Mouse (Mus musculus) fibroblast of lung, adult 2 months (primary cell): ENCODE results near the gene Hspd1.
"Not testable (repeated sequence)": the region's sequence is repeated elsewhere in the genome, so short reads cannot be mapped to it uniquely, and the experiment has no call there.

ENCODE experiments used
- DNase-seq: peaks from one replicate; pipeline ENCODE4 v3.0.0-alpha.2; 2011; ENCODE audit warnings: low read depth

Hspd1 gene

DNA sequence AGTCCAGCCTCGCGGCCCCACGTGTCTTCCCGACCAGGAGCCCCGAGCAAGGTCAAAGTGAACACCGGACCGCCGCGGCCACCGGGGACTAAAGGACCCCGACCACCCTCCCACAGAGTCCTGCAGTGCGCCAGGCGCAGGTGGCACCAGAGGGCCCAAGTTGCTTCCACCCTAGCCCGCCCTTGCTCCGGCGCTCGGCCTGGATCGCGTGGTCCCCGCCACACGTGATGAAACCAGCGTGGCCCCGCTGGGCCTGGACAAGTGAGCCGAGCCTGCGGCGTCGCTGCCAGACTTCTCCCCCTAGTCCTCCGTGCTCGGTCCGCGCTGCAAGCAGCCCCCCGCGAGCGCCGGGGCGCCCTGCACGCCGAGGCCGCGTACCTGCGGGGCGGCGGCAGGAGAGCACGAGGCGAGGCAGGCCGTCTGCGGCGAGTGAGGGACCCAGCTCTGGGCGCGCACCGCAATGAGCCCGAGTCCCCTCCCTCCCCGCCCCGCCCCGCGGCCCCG is 590 bp downstream of the Hspd1 start:
- DNase-seq = peak; percentile 21

GRCm38 (mm10) chr1:55086868-55087400 is 1.1 kb downstream of the Hspd1 start:
- DNase-seq = no peak

- DNase-seq = no peak
Observed at GRCm38 (mm10) chr1:55085781-55086366, 2.2 kb downstream of the Hspd1 start.

DNA sequence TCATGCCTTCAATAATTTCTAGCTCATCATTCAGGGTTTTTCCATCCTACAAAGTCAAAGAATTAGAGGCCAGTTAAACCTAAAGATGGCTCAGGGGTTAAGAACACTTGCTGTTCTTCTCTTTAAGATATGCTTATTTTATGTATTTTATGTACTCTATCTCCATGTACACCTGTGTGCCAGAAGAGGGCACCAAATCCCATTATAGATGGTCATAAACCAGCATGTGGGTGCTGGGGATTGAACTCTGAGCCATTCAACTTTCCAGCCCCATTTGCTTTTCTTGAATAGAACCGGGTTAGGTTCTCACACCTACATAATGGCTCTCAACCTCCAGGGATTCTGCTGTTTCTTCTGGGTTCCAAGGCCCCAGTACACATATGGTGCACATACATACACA is 5.9 kb downstream of the Hspd1 start:
- DNase-seq = no peak

DNA sequence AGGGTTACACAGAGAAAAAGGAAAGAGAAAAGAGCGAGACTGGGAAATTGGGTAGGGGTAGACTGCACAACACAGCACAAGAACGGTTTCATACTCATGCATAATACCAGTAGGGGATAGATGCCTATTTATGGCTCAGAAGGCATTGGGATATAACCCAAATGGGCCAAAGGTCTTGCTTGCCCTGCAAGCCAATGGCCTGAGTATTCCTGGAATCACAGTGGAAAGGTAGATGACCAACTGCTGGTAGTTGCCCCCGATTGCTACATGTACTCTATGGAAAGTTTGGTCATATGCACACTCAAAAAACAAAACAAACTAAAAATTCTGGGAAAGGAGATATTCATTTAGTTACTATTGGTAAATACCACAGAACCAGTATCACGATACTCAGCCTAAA is 8.4 kb downstream of the Hspd1 start:
- no peak for DNase-seq

DNA sequence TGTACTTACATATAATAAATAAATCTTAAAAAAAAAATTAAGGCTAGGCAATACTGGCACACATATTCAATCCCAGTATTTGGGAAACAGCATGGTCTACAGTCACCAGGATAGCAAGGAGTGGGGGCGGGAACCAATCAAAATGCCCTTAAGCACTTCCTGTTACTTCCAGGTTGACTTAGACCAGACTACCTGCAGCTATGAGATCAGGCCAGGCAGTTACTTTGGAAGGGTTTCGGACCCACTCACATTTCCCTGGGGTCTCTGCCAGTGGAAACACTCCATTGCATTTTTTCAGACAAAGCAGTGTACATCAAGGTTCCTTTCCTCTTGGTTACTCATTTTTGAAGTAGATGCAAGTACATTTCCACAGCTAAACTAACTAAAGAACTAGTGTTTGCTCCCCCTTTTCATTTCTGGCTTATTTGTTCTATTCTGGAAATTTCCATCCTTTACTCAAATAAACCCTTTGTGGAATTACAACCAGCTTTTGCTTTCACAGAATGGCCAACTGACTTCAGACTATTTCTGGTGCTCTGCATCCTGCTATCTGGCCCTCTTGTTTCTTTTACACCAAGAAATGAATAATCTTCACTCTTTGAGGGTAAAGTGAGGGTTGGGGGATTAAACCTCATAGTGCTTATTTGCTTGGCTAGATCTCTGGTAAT is 11.1 kb downstream of the Hspd1 start:
- DNase-seq = no peak

GRCm38 (mm10) chr1:55076395-55076743 is 11.7 kb downstream of the Hspd1 start:
- DNase-seq = no peak

GRCm38 (mm10) chr1:55075652-55076394 is 12.2 kb downstream of the Hspd1 start:
- no peak for DNase-seq

GRCm38 (mm10) chr1:55074757-55075156 is 13.3 kb downstream of the Hspd1 start:
- no peak for DNase-seq

DNA sequence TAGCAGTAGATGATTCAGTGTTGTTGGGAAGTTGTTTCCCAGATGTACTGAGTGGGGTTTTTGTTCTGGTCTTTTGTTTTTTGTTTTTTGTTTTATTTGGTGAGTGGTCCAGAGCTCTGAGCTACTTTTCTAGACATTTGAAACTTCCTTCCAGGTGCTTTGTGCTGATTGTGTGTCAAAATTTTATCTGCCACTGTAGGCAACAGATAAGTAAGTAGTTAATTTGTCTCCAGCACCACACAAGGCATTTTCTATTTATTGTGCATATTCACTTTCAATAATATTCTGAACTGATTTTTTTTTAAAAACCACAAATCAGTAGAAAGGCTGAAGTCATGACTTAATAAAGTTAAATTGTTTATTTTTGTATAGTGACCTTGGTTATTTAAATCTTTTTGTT is 15.7 kb downstream of the Hspd1 start:
- not testable (repeated sequence) for DNase-seq

DNA sequence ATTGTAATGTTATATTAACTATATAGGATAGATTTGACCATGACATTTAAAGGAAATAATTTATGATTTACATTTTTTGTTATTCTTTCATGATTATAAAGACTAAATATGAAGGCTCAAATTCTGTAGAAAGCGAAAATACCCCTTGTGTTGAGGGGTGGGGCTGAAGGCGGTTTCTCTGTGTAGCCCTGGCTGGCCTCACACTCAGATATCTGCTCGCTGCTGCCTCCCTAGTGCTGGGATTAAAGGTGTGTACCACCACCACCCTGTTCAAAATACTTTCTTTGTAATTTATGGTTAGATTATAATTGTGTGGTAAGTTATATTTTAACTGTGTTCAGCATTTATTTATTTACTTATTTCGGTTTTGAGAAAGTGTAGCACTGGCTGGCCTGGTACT is 26.3 kb downstream of the Hspd1 start:
- no peak for DNase-seq

GRCm38 (mm10) chr1:55061099-55061498 is 26.9 kb downstream of the Hspd1 start:
- no peak for DNase-seq

- DNase-seq = not testable (repeated sequence)
Observed at GRCm38 (mm10) chr1:55058383-55058782, 29.7 kb downstream of the Hspd1 start.

DNA sequence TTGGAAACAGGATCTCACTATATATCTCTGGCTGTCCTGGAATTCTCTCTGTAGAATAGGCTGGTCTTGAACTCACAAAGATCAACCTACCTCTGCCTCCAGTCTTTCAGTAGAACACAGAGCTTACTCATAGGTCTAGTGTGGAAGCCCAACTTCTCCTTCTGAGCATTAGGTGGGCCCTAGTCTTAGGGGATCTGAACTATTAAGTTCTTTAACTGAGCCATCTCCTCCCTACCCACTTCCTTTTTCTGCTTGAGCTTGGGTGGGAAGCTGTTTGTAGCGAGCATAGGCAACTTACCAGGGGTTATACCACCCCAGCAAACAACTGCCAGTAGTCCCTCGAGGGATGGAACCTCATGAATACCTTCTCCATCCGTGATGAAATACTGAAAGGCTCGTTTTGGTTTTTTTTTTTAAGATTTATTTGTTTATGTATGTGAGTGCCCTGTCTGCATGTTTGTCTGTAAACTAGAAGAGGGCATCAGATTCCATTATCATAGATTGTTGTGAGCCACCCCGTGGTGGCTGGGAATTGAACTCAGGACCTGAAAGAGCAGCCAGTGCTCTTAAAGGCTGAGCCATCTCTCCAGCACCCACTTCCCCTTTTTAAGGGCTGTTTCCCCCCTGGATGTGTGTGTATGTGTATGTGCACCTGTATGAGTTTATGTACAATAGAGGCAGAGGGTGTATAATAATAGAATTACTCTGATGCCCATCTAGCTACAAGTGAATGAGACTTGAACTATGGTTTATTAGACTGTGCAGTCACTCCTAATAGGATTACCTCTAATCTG is 32.5 kb downstream of the Hspd1 start:
- DNase-seq = no peak

GRCm38 (mm10) chr1:55053596-55053995 is 34.4 kb downstream of the Hspd1 start:
- no peak for DNase-seq

- DNase-seq = peak; percentile 78
Observed at GRCm38 (mm10) chr1:55053005-55053404, 35.0 kb downstream of the Hspd1 start.

GRCm38 (mm10) chr1:55052355-55052953 is 35.6 kb downstream of the Hspd1 start, which contains the start of gene Coq10b:
Gene Coq10b, plus strand, starts transcription at chr1:55052770.
- DNase-seq = peak; percentile 98

GRCm38 (mm10) chr1:55051671-55052070 is 36.4 kb downstream of the Hspd1 start:
- no peak for DNase-seq

- DNase-seq = no peak
Observed at GRCm38 (mm10) chr1:55048841-55049587, 39.0 kb downstream of the Hspd1 start.

DNA sequence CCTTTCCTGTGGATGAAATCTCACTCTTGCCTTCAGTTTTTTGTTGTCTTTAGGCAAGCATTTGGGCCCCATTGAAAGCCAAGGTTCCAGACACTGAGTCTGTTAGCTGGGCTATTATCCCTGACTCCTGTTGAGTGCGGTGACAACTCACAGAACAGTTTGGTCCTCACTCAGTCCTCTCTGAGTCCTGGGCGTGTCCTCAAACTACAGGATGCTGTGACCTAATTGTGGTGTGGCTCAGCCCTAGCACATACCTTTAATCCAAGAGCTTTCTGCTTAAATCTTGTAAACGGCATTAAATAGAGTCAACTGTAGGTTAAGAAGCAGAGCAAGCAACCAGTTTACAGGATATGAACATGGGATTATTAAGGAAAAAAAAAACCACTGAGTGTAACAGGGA is 44.9 kb downstream of the Hspd1 start:
- no peak for DNase-seq

- no peak for DNase-seq
Observed at GRCm38 (mm10) chr1:55042246-55042645, 45.8 kb downstream of the Hspd1 start.
